Mouse (Mus musculus) heart, postnatal 36 days (tissue): ENCODE results near the gene Ptprj. TPM values are rescaled to one million over a fixed set of nuclear protein-coding genes. Genes with fewer than 3 reads are reported as not detected.
"Not testable (repeated sequence)": the region's sequence is repeated elsewhere in the genome, so short reads cannot be mapped to it uniquely, and the experiment has no call there.

Experiments
- DNase-seq, 2 experiments: peaks; one replicate each; pipeline ENCODE4 v3.0.0; 2021 to 2022
- intact Hi-C: fragments of 180-260 bp; cut with DNase I; formaldehyde crosslinking; loops from one replicate; pipeline ENCODE4 v1.15.1; 2025
- total RNA-seq, 2 experiments: library from RNA; stranded (reverse); gene quantifications; 2 replicates each; pipeline ENCODE4 v1.2.3; 2021

Ptprj gene
- total RNA-seq, 2 experiments from 2014 or later: 8.3 to 10.5 TPM

- DNase-seq: no peak
- intact Hi-C loops: no loop called here
Observed at GRCm38 (mm10) chr2:90443811-90444210, 136.6 kb downstream of the Ptprj start.

GRCm38 (mm10) chr2:90441811-90442210 is 138.6 kb downstream of the Ptprj start:
- intact Hi-C loops, DNase-seq: not testable (repeated sequence)

GRCm38 (mm10) chr2:90440169-90440568 is 140.3 kb downstream of the Ptprj start:
- intact Hi-C loops, DNase-seq: not testable (repeated sequence)

GRCm38 (mm10) chr2:90437453-90437852 is 143.0 kb downstream of the Ptprj start:
- intact Hi-C loops, DNase-seq: not testable (repeated sequence)

GRCm38 (mm10) chr2:90429782-90430181 is 150.7 kb downstream of the Ptprj start:
- intact Hi-C loops, DNase-seq: not testable (repeated sequence)

GRCm38 (mm10) chr2:90428988-90429717 is 151.3 kb downstream of the Ptprj start:
- not testable (repeated sequence) for DNase-seq

GRCm38 (mm10) chr2:90424937-90425336 is 155.5 kb downstream of the Ptprj start:
- intact Hi-C loops, DNase-seq: not testable (repeated sequence)

More at GRCm38 (mm10) chr2:90428988-90429717, 151.3 kb downstream of the Ptprj start:
- intact Hi-C loops: not testable (repeated sequence)

GRCm38 (mm10) chr2:90422282-90422681 is 158.2 kb downstream of the Ptprj start:
- DNase-seq, intact Hi-C loops: not testable (repeated sequence)

GRCm38 (mm10) chr2:90414110-90414821 is 166.2 kb downstream of the Ptprj start:
- intact Hi-C loops, DNase-seq: not testable (repeated sequence)

- DNase-seq, intact Hi-C loops: not testable (repeated sequence)
Observed at GRCm38 (mm10) chr2:90398633-90399107, 181.8 kb downstream of the Ptprj start, which contains the start of gene Olfr1274-ps. Gene Olfr1274-ps, plus strand, starts transcription at chr2:90398683.

Other genes with a start within 250 kb of the Ptprj start
- gene Olfr1274-ps, start 182.0 kb downstream of the Ptprj start, total RNA-seq: not detected
- gene Nup160, start 96.6 kb upstream of the Ptprj start, total RNA-seq: 10 to 100 TPM in 1 of 2 experiments, 1 to 10 TPM in 1; 7.6 to 13.7 TPM
- 10 to 100 TPM; 13.4 to 16.5 TPM for gene Fnbp4, start 164.7 kb upstream of the Ptprj start, total RNA-seq
- 1 to 10 TPM in 1 of 2 experiments, under 1 TPM in 1; 1.00 to 1.0 TPM for gene Agbl2, start 202.1 kb upstream of the Ptprj start, total RNA-seq